Mouse (Mus musculus) testis, adult 2 months (tissue): Measurements from ENCODE around the gene Ppm1h. TPM values are rescaled to one million over a fixed set of nuclear protein-coding genes. Genes with fewer than 3 reads are reported as not detected.
"Not testable (repeated sequence)": the region's sequence is repeated elsewhere in the genome, so short reads cannot be mapped to it uniquely, and the experiment has no call there.

Experiments used
- H3K27ac ChIP-seq: fragments of 200-500 bp; 2 replicates; pipeline ENCODE4 v1.5.1; 2012; ENCODE audit warnings: low read depth, low read length; ENCODE audit not compliant: control insufficient read depth, insufficient read depth
- H3K27me3 ChIP-seq: fragments of 200-500 bp; 2 replicates; pipeline ENCODE4 v1.6.1; 2012; ENCODE audit warnings: mild to moderate bottlenecking, low read length, moderate library complexity; ENCODE audit not compliant: control insufficient read depth, insufficient read depth
- H3K36me3 ChIP-seq: fragments of 200-500 bp; 2 replicates; pipeline ENCODE4 v1.6.1; 2012; ENCODE audit warnings: mild to moderate bottlenecking, low read length; ENCODE audit not compliant: control insufficient read depth, insufficient read depth
- H3K4me1 ChIP-seq: fragments of 200-500 bp; 2 replicates; pipeline ENCODE4 v1.6.1; 2012; ENCODE audit warnings: low read length; ENCODE audit not compliant: control insufficient read depth, insufficient read depth
- H3K4me3 ChIP-seq: fragments of 200-500 bp; 2 replicates; pipeline ENCODE4 v1.5.1; 2012; ENCODE audit warnings: low read depth, mild to moderate bottlenecking, low read length, moderate library complexity, mixed read lengths; ENCODE audit not compliant: control insufficient read depth
- CTCF ChIP-seq: fragments of 200-500 bp; IDR thresholded peaks from 2 replicates; pipeline ENCODE4 v1.5.1; 2012; ENCODE audit warnings: low read depth, mild to moderate bottlenecking, inconsistent platforms, low read length, moderate library complexity; ENCODE audit not compliant: control insufficient read depth, insufficient read depth, insufficient replicate concordance
- POLR2A ChIP-seq: fragments of 200-500 bp; IDR thresholded peaks from 2 replicates; pipeline ENCODE4 v1.6.1; 2012; ENCODE audit warnings: low read depth, mild to moderate bottlenecking, inconsistent platforms, low read length, moderate library complexity; ENCODE audit not compliant: control insufficient read depth
- polyA plus RNA-seq: library from polyadenylated mRNA; depleted of rRNA; stranded (reverse); fragments of >200 nt; gene quantifications from 2 replicates; pipeline ENCODE4 v1.2.3, GENCODE M21; 2012

Ppm1h gene
- polyA plus RNA-seq, 1 experiment, result 13.5 TPM

GRCm38 (mm10) chr10:122917648-122918324, 239.2 kb downstream of the Ppm1h start:
- TF ChIP-seq POLR2A, result no peak
- TF ChIP-seq CTCF, result no peak
- Histone ChIP-seq H3K27me3 (no peaks in the 10 kb centered on the region), H3K4me1 (peaks cover 6% of the 10 kb centered on the region; the same call in 1 of the 2 replicates), H3K4me3 (no peak overlapping the region), H3K36me3 (no peaks in the 10 kb centered on the region), H3K27ac (no peak overlapping the region)

DNA sequence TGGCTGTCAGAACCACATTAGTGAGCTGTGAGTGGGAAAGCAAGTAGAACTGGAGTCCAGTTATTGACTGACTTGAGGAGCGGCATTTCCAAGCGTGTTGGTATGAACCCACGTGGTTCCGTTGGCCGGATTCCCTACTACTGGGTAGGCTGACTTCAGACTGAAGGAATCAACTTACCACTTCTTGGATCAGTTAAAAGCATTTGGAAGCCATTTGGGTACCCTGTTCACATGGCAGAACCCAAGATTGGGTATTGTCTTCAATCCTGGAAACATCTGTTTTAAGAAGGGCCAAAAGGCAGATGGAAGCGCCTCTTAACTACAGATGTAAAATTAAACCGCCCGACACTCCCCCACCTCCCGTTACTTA, 239.7 kb downstream of the Ppm1h start:
- Histone ChIP-seq H3K27ac (no peak overlapping the region), H3K27me3 (no peaks in the 10 kb centered on the region), H3K4me1 (peaks cover 3% of the 10 kb centered on the region; the same call in 1 of the 2 replicates), H3K36me3 (no peaks in the 10 kb centered on the region), H3K4me3 (no peak overlapping the region)
- TF ChIP-seq CTCF, result no peak
- no peak for TF ChIP-seq POLR2A

DNA sequence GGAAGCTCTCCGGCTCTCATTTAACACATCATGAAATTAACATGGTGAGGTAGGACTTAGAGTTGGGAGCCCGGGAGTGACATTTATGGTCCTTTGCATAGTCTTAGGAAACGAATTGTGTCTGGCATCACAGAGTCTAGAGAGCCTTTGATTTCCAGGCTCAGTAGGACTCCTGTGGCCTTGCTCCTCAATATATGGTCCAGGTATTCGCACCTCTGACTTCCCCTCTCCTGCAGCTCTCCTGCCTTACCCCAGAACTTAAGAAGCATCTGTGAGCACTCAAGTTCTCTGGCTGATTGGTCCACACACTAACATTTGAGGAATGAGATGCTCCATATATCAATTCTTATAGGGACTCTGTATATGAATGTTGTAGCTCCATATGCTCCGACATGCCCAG, 240.2 kb downstream of the Ppm1h start:
- Histone ChIP-seq H3K27ac (no peak overlapping the region), H3K4me3 (no peak overlapping the region), H3K4me1 (no peaks in the 10 kb centered on the region), H3K27me3 (no peaks in the 10 kb centered on the region), H3K36me3 (no peaks in the 10 kb centered on the region)
- TF ChIP-seq POLR2A (no peak), CTCF (no peak)

DNA sequence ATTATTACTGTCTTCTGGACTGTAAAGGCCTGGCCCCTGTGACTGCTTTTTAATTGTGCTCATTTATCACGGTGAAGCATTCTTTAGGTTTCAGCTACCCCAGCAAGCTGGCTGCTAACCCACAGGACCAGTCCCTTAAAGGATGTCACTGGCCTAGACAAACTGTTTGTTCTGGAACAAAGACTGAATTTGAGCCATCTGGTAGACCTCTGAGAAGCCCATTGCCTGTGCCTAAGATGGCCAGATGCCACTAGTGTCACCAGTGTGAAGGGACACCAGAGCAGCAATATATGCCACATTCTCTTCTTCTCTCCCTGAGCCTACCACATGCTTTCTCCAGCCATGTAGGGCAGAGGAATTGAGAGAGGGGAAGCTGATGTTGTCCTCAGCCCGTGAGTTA, 240.9 kb downstream of the Ppm1h start:
- H3K27me3 ChIP-seq, result no peaks in the 10 kb centered on the region
- H3K4me3 ChIP-seq, result no peak overlapping the region
- H3K36me3 ChIP-seq, result no peaks in the 10 kb centered on the region
- H3K27ac ChIP-seq, result no peak overlapping the region
- no peak for TF ChIP-seq CTCF
- no peak for TF ChIP-seq POLR2A
- H3K4me1 ChIP-seq, result no peaks in the 10 kb centered on the region

DNA sequence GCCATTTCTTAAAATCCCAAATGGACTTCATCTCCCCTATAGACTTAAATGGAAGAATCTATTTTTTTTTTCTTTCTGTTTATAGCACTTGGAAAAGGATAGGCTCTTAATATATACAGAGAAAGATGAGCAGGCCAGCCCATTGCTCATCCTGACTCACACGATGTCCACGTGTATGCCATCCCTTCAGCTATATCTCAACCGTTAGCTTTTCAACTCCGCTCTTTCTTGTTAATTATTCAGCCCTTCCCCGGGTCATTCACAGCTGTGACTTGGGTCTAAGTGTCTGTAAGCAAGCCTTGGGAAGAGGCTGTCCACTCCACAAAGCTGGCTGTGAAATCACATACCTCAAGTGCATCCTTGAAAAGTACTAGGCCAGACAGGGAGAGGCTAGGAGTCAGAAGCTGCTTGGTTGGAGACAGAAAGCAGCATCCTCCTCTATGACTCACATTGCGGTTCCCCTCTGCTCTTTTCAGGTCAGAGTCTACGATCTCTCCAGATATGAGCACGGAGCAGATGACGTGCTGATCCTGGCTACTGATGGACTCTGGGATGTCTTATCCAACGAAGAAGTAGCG, 241.7 kb downstream of the Ppm1h start:
- TF ChIP-seq CTCF (no peak), POLR2A (no peak)
- Histone ChIP-seq H3K36me3 (no peaks in the 10 kb centered on the region), H3K27me3 (no peaks in the 10 kb centered on the region), H3K4me1 (no peaks in the 10 kb centered on the region), H3K27ac (no peak overlapping the region), H3K4me3 (no peak overlapping the region)

DNA sequence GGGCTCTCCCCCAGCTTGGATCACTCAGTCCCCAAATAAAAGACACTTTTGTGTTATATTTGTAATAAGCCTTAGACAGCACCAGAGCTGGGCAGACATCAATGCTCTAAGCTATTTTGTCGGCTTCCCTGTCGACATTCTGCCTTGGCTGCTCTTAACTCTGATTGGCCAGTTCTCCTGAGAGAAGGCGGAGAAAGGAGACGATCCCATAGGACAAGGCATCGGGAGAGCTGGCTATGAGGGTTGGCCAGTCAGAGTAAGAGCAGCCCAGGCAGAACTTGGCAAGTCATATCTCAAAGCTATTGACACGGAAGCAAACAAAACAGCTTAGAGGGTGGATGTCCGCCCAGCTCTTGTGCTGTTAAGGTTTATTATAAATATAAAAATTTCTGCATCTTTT, 243.7 kb downstream of the Ppm1h start:
- no peak overlapping the region for H3K4me3 ChIP-seq
- H3K36me3 ChIP-seq, result no peaks in the 10 kb centered on the region
- no peaks in the 10 kb centered on the region for H3K4me1 ChIP-seq
- H3K27ac ChIP-seq, result no peak overlapping the region
- no peaks in the 10 kb centered on the region for H3K27me3 ChIP-seq
- TF ChIP-seq CTCF (no peak), POLR2A (no peak)

DNA sequence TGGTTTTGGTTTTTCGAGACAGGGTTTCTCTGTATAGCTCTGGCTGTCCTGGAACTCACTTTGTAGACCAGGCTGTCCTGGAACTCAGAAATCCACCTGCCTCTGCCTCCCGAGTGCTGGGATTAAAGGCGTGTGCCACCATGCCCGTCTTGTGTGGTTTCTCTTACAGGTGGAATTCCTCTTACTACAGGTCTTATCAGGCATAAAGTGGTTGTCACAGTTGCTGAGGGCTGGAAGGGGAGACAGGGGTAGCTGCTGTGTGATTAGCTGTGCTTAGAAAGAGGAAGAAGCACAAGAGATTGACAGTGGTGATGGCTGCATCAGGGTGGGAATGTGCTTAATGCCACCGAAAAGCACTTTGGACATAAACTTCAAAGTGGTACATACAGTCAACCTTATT, 246.0 kb downstream of the Ppm1h start:
- H3K4me1 ChIP-seq, H3K27me3 ChIP-seq, H3K27ac ChIP-seq, H3K4me3 ChIP-seq, H3K36me3 ChIP-seq: not testable (repeated sequence)
